Mouse (Mus musculus) MEL-GATA-1-ER (cell line): Measurements from ENCODE around the gene Mafk.

Experiments used
- DNase-seq: peaks from one replicate; pipeline ENCODE4 v3.0.0-alpha.2; 2012; ENCODE audit warnings: low read depth; ENCODE audit errors: extremely low read depth

The Mafk gene

DNA sequence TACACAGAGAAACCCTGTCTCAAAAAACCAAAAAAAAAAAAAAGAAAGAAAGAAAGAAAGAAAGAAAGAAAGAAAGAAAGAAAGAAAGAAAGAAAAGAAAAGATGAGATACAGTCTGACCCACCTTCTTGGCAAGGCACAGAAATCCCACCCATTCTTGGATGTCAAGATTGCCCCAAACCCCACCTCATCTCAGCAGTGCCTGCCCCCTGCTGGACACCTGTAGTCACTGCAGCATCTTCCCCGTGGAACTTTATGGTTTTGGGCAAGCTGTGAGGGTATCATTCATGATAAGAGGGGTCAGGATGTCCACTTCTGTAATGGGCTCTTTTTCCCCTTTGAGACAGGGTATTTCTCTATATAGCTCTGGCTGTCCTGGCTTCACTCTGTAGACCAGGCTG, 26.0 kb downstream of the Mafk start:
- no peak for DNase-seq

DNA sequence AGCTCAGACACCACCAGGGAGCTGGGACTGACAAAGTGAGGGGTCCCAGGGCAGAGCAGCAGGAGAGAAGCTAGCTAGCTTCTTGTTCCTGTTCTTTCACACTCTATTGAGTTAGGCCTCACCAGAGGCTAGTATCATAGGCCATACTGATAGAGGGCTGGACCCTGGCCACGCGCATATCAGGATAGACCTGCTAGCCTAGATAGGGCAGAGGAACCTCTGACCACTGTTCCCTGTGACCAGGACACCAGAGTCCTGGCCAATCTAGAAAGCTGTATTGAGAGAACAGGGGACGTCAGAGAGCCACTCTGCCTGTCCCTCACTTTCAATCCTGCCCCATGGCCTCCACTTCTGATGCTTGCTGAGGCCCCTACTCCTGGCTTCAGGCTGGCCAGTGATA, 26.7 kb downstream of the Mafk start:
- DNase-seq: no peak

DNA sequence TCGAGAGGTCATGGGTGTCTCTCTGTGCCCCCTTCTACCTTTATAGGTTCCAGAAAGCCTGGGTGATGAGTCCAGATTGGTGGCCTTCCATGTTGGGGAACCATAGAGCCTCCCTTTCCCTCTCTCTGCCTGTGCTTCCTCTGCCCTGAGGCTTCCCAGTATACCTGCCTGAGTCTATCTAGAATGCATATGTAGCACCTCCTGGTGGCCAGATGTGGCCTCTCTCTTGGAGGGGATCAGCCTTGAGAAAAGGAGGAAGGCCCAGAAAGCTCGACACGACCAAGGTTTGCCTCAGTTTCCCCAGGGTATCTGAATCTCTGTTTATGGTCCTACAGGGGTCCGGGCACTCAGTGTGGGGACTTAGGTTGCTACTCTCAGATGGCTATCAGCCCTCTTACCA, 27.5 kb downstream of the Mafk start:
- DNase-seq: no peak

DNA sequence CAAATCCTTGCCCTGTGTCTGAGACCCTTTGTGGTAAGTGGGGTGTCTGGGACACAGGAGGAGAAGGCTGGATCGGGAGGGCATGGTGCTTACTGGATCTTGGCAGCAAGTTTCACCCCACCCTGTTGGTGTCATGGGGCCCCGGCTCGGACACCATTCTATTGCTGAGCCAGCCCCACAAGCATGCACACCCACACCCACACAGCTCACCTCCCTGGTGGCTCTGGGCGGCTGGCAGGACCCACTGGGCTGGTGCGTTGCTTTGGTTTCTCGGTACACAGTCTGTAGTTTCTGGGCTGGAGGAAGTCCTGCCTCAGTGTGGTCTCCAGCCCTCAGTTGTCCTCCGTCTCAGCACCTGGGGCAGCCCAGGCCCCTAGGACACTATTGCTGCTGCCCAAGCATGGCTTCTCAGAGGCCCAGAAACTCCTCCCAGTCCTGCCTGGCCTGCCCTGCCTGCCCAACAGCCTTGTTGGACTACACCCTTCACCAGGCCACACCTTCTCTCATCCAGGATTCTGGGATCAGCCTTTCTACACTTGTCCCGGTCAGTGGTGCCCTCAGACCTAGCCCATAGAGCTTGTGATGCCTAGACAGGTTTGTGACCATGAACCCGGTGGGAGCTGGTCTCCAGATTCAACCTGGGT, 28.3 kb downstream of the Mafk start, which contains the start of gene Tmem184a:
Tmem184a (minus strand) TSS at position 380 of the 644 bp plus-strand sequence.
- DNase-seq: no peak

DNA sequence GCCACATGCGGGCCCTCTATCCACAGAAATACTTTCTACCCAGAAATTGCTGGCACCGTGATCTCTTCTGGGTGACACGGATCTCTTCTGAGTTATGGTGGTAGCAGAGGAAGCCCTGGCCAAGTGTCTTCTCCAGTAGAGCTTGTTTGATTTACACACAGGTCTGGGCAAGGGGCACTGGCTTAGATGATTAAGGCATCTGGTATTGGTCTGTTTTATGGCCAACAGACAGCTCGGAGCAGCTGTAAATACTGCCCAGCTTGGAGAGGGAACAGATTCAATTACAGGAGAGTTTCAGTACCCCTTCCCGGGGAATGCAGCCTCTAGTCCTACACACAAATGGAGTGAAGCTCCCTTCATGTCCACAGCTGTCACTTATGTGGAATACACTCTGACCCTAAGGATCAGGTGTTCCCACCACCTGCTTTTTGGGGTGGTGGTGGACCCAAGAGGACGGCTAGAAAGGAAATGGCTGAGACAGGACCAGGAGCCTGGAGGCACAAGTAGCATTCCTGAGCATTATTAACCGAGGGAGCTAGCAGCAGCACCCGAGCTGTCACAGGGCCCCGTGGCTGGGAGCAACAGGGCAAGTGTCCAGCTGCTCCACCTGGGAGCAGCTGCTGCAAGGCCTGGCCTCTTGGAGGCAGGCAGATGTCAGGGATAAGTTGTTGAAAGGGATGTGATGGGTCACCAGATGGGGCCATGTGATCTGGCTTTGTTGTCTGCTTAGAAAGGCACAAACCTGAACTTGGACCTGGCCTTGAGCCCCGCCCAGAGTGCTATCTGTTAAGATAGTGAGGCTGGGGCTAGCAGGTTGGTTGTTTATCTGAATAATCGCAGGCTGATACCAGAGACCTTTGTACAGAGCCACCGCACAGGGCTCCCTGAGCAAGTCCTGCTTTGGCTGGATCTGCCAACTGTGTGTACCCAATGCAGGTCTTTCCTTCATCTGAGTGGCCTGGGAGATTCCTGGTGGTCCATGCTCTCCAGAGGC, 30.4 kb downstream of the Mafk start:
- no peak for DNase-seq

DNA sequence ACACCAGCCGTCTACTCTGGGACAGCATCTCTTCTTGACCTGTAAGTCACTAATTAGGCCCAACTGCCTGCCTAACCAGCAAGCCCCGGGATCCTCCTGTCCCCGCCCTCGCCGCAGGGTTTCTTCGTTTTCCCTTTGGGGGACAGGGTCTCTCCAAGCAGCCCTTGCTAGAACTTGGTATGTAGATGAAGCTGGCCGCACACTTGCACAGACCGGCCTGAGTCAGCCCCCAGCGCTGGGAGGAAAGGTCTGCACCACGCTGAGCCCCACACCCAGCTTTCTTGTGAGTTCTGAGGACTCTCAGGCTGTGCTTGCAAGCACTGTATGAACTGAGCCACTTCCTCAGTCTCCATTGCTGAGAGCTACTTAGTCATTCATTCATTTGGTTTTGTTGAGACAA, 33.2 kb downstream of the Mafk start:
- no peak for DNase-seq

DNA sequence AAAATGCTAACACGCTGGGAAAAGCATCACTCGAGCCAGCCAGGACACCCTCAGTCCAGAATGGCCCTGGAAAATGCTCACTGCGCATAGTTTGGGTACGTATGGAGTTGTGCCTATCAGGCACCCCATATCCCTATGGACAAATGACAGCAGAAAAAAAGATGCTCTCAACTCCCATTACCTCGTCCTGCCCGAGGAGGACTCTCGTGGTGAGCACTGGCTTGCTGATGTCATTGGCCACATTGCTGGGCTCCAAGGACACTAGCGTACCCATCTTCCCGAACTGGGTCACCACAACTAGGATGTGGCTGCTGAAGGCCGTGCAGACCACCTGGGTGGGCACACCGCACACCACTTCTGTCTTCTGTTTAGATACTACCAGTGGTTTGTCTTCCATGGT, 34.6 kb downstream of the Mafk start:
- no peak for DNase-seq

DNA sequence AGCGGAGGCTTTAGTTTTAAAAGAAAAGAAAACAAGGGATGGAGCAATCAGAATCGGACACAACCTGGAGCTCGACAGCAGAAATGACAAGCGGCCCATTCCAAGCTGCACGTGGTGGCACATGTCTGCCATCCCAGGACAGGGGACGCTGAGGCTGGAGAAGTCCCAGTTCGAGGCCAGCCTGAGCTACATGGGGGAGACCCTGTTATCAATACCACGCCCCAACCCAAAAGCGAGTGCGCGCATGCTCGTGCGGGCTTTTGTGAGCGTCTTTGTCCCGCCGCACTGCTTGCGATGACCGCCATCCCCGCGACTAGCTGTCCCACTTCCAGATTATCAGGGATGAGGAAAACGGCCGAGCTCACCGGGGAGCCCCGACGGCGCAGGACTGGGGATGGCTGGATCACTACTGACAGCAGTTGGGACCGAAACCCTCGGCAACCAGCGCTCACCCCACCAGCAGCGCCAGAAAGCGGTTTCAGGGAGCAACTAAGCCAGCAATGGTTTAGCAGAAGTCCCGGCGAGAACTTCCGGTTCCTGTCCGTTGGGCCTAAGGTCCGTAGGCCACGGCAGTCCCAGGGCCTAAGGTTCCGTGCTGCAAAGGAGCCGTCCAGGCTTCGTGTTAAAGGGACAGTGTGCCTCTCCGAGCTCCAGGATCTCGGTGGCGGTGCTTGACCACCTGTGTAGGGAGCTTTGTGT, 35.2 kb downstream of the Mafk start, which contains the start of the genes Gm26938 and Psmg3:
Gm26938 (minus strand) TSS at position 51 of the 699 bp plus-strand sequence.
Psmg3 (minus strand) TSS at position 529 of the 699 bp plus-strand sequence.
- DNase-seq: peak; percentile 84

DNA sequence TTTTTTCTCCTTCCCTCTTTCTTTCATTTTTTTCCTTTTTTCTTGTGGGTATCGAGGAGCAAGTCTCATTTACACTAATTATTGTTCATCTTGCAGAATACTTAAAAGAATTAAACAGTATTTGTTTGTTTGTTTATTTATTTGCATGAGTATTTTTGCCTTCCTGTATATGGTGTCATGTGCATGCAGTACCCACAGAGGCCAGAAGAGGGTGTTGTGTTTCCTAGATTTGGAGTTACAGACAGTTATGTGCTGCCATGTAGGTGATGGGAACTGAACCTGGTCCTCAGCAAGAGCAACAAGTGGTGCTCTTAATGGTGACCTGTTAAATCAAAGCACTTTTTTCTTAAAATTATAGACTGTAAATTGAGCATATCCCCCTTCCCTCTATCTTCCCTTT, 36.3 kb downstream of the Mafk start:
- DNase-seq: no peak

DNA sequence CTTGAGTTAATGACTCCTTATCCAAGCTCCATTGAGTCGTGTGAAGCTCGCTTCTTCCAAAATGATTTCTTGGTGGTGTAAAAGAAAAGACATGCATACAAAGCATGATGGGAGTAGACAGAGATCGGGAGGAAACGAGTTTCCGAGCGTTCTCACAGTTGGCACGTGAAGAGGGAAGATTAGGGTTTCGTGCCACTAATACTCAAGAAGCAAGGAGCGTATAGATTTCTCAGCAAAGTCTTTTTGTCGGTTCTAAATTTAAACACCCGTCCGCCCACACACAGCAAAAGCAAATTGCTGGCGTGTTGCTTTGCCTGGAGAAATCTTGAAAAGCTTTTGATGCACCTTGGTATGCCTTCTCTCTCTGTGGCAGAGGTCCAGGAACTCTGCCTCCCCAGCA, 38.1 kb downstream of the Mafk start:
- DNase-seq: no peak

DNA sequence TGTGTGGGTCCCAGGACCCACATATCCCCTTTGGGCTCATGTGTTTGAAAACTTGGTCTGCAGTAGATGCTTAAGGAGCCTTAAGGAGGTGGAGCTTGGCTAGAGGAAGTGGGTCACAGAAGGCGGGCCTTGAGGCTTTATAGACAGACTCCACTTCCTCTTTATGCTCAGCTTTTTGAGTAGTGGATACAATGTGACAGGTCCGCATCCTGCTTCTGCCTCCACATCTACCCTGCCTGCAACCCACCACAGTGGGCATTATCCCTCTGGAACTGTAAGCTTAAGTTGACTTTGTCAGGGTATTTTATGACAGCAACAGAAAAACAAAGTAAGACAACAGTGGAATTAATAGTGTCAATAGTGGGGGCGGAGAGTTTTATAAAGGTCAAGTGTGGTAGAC, 39.4 kb downstream of the Mafk start:
- peak; percentile 92 for DNase-seq

DNA sequence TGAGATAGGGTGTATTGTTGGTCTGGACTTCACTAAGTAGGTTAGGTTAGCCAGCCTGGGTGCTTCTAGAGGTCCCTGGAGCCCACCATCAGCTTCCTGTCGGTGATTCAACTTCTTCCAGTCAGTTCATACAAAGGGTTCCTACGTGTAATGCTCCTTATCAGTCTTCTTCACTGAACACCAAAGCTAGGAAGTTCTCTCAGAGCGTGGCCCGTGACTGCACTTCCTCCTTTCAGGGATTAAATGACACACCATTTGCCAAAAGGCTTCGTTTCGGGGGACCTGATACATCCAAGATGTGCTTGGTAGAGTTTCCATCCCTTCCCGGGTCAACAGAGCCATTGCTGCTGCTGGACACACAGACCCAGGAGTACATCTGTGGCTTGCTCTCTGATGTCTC, 40.8 kb downstream of the Mafk start:
- DNase-seq: peak; percentile 88

DNA sequence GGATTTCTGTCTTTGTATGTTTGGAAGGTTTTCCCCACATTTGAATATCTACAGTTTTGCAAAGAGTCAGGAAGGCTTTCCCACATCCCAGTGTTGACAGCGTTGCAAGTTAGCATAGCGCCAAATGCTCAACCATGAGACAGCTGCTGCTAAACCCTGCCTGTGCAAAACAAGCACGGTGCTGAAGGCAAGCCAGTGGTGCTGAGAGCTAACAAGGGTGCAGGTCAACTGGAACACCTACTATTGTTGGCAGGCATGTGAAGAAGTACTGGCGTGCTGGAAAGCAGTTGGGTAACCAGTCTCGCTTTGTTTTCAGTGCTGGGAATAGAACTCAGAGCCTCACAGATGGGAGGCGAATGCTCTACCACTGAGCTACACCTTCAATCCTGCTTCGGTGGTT, 44.4 kb downstream of the Mafk start:
- DNase-seq: no peak

DNA sequence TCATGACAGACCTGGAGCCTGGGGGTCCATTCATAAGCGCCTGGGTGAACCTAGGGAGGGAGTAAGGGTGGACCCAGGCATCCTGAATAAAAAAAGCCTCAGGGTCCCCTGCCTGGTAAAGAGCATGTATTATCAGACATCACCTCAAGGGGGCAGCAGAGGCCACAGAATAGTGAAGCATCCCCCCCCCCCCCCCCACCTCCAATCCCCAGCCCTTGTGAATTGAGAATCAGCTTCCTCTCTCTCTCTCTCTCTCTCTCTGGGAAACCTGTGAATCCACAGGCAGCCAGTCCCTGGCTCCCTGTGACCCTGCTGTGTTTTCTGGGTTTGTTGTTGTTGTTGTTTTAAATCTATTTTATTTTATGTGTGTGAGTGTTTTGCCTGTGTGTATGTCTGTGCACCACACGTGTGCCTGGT, 47.2 kb downstream of the Mafk start:
- DNase-seq: no peak

DNA sequence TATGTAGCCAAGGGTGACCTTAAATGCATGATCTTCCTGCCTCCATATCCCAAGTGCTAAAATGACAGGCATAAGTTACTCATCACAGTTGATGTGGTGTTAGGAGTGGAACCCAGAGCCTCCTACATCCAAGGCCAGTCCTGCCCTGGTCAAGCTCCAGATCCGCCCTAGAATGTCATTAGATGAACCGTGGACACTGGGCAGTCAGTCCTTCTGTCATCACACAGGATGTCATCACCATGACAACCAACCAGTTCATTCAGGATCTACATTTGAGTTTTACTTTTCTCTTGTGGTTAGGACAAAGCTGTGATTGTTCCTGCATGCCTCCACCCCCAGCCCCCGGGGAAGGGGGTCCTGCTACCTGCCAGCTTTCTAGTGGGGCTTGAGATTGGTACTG, 47.8 kb downstream of the Mafk start:
- DNase-seq: no peak

DNA sequence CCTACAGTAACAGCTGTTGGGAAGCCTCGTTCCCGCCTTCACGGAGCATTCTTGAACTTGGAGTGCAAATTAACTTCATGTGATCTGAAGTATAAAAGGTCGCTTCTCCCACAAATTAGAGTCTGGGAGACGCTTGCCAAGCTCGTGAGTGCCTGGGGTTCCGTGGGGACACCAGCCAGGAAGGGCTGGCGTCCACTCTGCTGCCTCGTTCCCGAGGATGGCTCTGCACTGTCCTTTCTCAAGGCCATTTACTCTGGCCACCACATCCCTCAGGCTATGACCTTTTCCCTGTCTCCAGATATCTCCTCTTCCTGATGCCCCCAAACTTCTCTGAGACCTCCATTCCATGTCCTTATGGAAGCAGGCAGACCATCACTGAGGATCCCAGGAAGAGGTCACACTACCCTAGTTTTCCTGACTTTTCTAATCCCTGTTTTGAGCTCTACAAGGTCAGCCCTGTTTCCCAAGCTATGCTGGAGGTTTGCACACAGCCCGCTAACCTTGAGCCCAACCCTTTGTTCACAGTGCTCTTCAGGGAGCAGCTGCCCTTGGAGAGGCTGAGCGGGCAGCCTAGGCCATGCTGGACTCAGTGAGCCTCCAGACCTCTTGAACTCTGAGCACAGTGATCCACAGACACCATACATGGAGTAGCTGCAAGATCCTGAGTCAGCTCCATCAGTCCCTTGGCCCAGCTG, 58.5 kb downstream of the Mafk start:
- no peak for DNase-seq
